Mouse (Mus musculus) heart, adult 11 months (tissue): ENCODE measurements at regions not wholly inside any gene's neighbourhood (a gene's known extent, or its start where the extent isn't known, plus 50 kb on each side); places are given as distances from the start of the nearest gene placed in this dataset.

Source experiments
- DNase-seq: peaks from one replicate; pipeline ENCODE4 v3.0.0; 2022

DNA sequence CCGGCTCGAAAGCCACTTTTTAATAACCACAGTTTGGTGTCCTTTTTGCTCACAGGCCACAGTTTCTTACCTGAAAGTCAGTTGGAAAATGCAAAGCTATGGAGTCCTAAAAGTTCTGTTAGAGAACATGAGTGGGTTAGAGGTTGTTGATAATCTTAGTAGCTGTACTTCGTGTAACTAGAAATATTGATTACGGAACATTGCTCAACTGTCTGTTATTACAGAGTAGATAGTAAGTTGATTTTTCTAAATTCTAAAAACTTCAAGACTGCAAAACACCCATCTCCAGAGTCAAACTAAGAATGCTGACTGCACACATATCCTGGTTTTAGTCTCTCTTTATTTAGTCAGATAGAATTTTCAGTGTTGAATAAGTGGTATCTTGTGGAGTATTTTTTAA, 111.0 kb downstream of the Slc38a4 start:
- DNase-seq: no peak

- DNase-seq: no peak
These were observed 113.1 kb downstream of the Slc38a4 start for GRCm38 (mm10) chr15:96942651-96943050.

DNA sequence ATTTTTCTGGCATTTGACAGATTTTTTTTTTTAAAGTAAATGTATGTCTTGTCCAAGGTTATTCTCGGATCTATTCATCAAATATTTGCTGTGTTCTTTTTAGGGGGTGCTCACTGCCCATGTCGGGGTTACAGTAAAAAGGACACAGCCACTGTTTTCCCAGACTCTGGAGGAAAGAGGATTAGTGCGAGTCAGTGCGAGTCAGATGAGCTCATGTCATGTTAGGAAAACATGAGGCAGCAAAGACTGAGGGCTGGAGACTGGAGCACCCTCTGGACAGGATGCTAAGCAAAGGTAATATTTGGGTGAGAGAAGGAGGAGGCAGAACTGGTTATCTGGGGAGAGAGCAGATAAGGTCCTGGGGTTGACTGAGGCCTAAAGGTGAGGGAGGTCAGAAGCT, 117.3 kb downstream of the Slc38a4 start:
- DNase-seq: no peak

DNA sequence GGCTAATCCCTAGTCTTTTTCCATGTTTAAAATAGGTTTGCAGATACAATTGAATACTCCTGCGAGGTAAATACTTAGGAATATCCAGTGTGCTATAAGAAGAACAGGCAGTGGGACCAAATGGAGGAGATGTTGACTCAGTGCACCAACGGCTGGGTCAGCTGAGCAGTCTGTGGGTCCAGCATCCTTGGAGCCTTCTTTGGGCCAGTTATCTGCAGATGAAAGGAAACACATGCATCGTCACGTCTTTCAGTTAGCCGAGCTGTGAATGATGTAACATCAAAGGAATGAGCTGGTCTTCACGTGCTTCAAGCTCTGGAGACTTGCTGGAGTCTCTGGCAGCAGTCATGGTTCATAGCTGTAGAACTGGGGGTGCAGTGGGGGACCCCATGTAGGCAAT, 118.1 kb downstream of the Slc38a4 start:
- no peak for DNase-seq

- DNase-seq: peak; percentile 97
These were observed 118.9 kb downstream of the Slc38a4 start for GRCm38 (mm10) chr15:96936705-96937346.

GRCm38 (mm10) chr15:96936216-96936615, 119.5 kb downstream of the Slc38a4 start:
- DNase-seq: no peak

DNA sequence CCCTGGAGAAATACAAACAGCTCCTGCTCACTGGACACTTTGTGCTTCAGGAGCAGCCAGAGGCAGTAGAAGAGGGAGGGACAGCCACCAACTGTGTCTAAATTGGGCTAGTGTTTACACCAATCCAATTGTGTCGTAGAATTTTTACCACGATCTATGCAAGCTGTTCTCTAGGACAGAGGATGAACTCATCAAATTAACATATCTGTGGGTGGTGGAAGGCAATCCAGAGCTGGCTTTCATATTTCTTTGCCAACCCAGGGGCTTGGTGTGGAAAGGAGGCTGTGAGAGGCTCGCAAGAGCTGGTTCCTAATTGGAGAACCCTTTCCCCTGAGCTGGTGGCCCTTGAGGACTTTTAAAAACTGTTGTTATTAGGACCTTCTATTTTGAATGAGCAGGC, 122.3 kb downstream of the Slc38a4 start:
- peak; percentile 90 for DNase-seq

DNA sequence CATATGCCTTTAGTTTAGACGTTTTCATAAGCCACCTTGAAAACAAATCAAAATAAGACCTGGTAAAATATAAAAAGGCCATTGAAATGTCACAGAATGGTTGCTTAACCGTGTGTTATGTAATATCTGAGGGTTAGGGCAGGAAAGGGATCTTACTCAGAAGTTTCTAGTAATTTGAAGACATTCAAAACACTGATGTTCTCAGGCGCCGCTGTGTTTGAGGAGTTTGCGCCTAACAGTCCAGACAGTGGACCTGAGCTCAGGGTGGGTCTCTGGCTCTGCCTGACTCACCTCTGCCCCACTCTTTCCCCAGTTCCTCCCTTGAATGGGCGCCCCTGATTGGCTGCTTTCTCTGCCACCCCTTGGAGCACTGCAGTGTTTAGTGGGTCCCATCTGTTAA, 125.2 kb downstream of the Slc38a4 start:
- DNase-seq: no peak

GRCm38 (mm10) chr15:96929788-96930187, 126.0 kb downstream of the Slc38a4 start:
- DNase-seq: no peak

DNA sequence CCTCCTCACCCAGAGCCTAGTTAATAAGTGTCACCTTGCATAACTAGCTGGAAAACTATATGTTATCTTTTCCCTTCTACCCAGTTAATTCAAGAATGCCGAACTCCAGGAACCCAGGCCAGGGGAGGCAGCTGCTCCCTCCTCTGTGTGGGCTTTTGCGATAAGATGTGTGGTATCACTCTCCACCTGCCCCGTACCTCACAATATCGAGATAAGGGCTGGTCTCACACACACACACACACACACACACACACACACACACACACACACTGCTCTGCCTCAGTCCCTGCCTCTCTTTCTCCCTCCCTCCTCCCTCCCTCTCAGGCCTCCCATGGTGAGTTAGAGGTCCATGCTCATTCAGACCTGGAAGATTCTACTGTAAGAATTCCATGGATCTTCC, 127.1 kb downstream of the Slc38a4 start:
- DNase-seq: no peak

- DNase-seq: no peak
These were observed 128.1 kb downstream of the Slc38a4 start for GRCm38 (mm10) chr15:96927674-96928073.

DNA sequence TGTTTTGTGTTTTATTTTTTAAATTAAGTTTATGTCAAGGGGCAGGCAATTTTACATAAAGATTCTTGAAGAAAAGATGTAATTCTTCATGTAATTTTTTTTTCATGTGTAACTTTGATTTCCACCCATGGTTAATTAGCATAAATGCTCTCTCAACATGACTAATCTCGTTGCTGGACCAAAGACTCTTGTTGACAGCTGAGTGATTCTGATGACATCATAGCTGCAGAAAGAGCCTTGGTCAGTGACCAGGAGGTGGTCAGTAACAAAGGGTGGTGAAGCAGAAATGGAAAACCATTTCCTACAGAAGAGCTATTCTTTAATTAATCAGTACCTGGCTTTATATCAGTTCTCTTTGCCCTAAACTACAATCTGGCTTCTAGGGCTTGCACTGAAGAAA, 129.1 kb downstream of the Slc38a4 start:
- DNase-seq: no peak

- DNase-seq: peak; percentile 81
These were observed 139.2 kb downstream of the Slc38a4 start for GRCm38 (mm10) chr15:96916586-96916985.

- peak; percentile 90 for DNase-seq
These were observed 140.2 kb downstream of the Slc38a4 start for GRCm38 (mm10) chr15:96915544-96915943.

DNA sequence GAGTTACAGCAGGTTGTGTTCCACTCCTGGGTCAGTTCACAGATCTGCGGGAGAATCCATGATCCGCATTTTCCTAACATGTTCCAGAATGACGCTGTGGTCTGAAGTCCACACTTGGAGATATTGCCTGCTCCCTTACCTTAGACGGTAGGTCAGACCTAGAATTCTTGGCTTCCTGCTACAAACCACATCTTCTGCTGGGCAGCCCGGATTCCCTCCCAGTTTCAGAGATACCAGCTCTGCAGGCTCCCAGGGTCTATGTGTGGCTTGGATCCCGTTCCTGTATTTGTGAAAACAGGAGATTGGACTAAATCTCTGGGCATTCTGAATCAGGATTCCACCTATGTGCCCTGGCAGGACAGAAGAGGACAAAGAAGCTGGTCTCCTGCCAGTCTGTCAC, 140.8 kb downstream of the Slc38a4 start:
- peak; percentile 79 for DNase-seq

DNA sequence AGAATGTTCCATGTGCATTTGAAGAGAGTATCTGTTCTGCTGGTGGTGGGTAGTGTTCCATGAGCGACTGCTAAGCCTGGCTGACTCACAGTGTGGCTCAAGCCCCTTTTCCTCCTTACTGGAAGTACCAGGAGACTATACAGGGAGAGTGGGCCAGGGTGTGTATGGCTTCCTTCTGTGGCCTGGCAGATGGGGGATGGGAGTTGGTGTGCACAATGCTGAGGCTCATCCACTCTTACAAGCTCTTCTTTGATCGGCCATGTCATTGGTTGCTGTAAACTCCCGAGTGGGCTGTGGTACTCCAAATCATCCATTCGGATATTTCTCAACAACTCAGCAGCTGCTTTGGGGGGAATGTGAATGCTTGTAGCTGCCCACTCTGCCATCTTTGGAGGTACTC, 150.2 kb downstream of the Slc38a4 start:
- peak; percentile 69 for DNase-seq

GRCm38 (mm10) chr15:96903461-96903860, 152.3 kb downstream of the Slc38a4 start:
- no peak for DNase-seq

- DNase-seq: peak; percentile 81
These were observed 153.0 kb downstream of the Slc38a4 start for GRCm38 (mm10) chr15:96902781-96903180.

DNA sequence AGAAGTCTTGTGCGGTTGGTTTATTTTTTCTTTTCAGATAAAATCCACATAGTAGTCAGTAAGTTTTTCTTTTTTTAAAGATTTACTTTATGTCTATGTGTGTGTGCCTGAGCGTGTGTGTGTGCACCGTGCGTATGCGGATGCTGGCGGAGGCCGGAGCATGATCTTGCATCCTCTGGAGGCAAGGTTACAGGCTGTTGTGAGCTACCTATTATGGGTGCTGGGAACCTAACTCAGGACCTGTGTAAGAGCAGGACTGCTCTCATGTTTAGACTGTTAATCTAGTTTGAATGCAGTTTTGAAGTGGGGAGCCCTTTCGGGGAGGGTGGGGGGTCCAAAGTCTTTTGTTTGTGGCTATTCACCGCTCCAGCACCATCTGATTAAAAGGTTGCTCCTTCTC, 154.1 kb downstream of the Slc38a4 start:
- peak; percentile 68 for DNase-seq

- DNase-seq: peak; percentile 70
These were observed 157.5 kb downstream of the Slc38a4 start for GRCm38 (mm10) chr15:96898285-96898684.

- no peak for DNase-seq
These were observed 170.9 kb downstream of the Slc38a4 start for GRCm38 (mm10) chr15:96884901-96885300.

- peak; percentile 70 for DNase-seq
These were observed 172.0 kb downstream of the Slc38a4 start for GRCm38 (mm10) chr15:96883754-96884153.

DNA sequence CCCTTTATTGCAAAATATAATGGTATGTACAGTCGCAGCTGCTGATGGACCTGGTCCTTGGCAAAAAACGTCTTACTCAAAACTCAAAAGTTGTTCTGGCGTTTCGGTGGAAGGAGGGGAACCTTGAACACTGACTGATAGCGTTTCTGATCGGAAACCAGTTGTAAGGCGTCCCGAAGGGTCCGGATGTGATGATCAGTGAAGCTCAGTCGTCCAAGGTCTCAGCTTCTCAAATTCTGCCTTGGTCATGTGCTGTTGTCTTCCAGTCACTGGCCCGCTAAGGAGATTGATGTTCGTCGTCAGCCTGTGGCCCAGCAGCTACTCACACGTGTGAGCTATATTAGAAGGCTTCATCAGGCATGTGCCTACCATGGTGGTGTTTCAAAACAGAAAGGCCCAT, 173.5 kb downstream of the Slc38a4 start:
- DNase-seq: peak; percentile 57

DNA sequence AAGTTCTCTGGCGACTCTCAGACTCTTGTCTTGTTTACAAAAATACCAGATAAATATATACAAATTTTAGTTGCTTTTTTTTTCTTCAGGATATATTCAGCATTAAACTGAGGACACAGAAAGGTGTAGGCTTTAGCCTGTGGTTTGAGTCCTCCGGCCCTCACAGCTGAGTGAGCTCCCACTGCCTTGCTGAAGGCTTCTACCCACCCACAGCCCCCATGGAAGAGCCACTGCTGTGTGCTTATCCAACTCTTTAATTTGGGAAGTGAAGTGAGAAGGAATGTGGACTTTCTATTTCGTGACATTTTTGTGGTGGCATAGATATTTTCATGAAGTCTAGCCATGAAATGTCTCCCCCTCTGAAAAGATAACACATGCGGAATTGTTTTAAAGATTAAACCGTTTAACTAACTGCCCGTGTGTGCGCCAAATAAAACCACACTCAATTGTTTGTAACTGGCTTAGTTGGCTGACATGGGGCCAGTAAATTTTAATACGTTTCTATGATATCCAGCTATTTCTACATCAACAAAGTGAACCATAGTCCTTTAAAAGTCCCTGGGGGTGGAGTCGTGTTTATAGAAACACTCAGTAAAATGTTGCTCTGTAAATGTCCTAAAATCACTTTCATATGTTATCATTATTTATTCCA, 174.1 kb downstream of the Slc38a4 start:
- peak; percentile 50 for DNase-seq

GRCm38 (mm10) chr15:96880066-96880465, 175.7 kb downstream of the Slc38a4 start:
- peak; percentile 64 for DNase-seq
